Mouse (Mus musculus): ENCODE data around the gene Ldb3. TPM values are rescaled to one million over a fixed set of nuclear protein-coding genes. Genes with fewer than 3 reads are reported as not detected.

The Ldb3 gene
- polyA plus RNA-seq, 1 experiment from 2014 or later, result 7.8 TPM

GRCm38 (mm10) chr14:34483469-34484341 lies 104.8 kb downstream of the Ldb3 start:
- Histone ChIP-seq H3K4me3 (replicated peaks) (no peak overlapping the region), H3K27me3 (replicated peaks) (no peaks in the 10 kb centered on the region), H3K27ac (no peak overlapping the region), H3K4me1 (replicated peaks) (0 out of 2 replicates have a peak, but pooled peaks cover 6% of the 10 kb centered on the region), H3K36me3 (no peaks in the 10 kb centered on the region), H3K9me3 (no peaks in the 10 kb centered on the region), H3K9ac (no peak overlapping the region), H3K4me2 (replicated peaks) (no peak overlapping the region)
- 62% methylated on average over 6 of the region's 6 CpGs for WGBS
- ATAC-seq, result no peak

Other genes starting within 250 kb of the Ldb3 start
- not detected in 2 replicates for gene Fam25c, start 233.2 kb downstream of the Ldb3 start, polyA plus RNA-seq (2015; fragmentation: Nextera tagmentation; extraction: Ambion mirVana)
- 37.4 and 38.2 TPM in 2 replicates for gene Sncg, start 213.9 kb downstream of the Ldb3 start, polyA plus RNA-seq (2015; fragmentation: Nextera tagmentation; extraction: Ambion mirVana)
- 7.9 and 9.0 TPM in 2 replicates for gene Mmrn2, start 213.2 kb downstream of the Ldb3 start, polyA plus RNA-seq (2015; fragmentation: Nextera tagmentation; extraction: Ambion mirVana)
- gene Bmpr1a, start 85.3 kb downstream of the Ldb3 start, polyA plus RNA-seq (2015; fragmentation: Nextera tagmentation; extraction: Ambion mirVana), result 34.8 and 41.3 TPM in 2 replicates
- not detected in 2 replicates for gene 9230112D13Rik, start 65.9 kb downstream of the Ldb3 start, polyA plus RNA-seq (2015; fragmentation: Nextera tagmentation; extraction: Ambion mirVana)
- gene Opn4, start 11.5 kb upstream of the Ldb3 start, polyA plus RNA-seq (2015; fragmentation: Nextera tagmentation; extraction: Ambion mirVana), result 0.37 TPM in 1 of 2 replicates, not detected in the other
- 25.3 and 29.0 TPM in 2 replicates for gene Wapl, start 85.2 kb upstream of the Ldb3 start, polyA plus RNA-seq (2015; fragmentation: Nextera tagmentation; extraction: Ambion mirVana)
- gene Grid1, start 231.4 kb upstream of the Ldb3 start, polyA plus RNA-seq (2015; fragmentation: Nextera tagmentation; extraction: Ambion mirVana), result 0.33 and 0.41 TPM in 2 replicates